Mouse (Mus musculus): ENCODE results near the gene Gabarapl2.

Gene Gabarapl2

GRCm38 (mm10) chr8:111940171-111941100, at the start of gene Gabarapl2:
Gabarapl2 (plus strand) TSS chr8:111940703.
- DNase-seq = peak; percentile 97 to 98

GRCm38 (mm10) chr8:111890911-111891303, 49.6 kb upstream of the Gabarapl2 start:
- DNase-seq = no peak

- DNase-seq = peak in 1 of 2 experiments; percentile 29
Measured at GRCm38 (mm10) chr8:111891983-111892382, 48.5 kb upstream of the Gabarapl2 start.

GRCm38 (mm10) chr8:111892615-111893014, 47.9 kb upstream of the Gabarapl2 start:
- DNase-seq = no peak

- DNase-seq = no peak
Measured at GRCm38 (mm10) chr8:111894955-111895354, 45.5 kb upstream of the Gabarapl2 start.

DNA sequence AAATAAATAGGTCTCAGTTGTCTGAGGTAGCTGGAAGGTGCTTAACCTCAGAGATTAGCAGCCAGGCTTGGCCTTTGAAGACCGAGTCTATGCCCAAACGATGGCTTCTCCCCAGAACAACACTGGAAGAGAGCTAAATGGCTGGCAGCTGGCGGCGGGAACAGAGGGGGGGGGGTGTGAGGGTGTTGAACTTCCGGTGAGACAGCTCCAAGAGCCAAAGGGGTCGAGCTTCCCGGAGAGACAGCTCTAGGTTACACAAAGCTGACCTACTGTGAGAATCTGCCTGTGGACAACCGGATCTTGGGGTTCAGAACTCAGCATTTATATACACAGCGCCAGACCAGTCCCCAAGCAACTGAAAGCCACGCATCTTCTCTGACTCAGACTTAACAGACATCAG, 41.9 kb upstream of the Gabarapl2 start:
- no peak for DNase-seq

DNA sequence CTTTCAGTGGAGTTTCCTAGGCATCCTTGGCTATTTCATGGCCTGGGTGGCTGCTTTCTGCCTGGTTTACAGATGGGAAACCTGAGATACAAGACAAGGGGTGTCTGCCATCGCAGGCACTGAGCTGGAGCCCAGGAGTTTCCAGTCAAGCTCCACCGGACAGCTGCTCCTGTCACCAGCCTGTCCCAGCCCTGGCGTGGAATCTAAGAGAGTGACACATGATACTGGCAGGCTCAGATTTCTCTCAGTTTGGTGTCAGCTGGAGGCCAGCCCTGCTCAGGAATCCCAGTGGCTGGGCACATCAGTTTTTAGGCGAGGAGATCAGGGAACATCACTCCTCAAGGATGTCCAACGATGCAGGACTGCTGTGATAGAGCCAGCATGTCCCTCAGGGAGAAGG, 38.4 kb upstream of the Gabarapl2 start:
- DNase-seq = peak in 1 of 2 experiments; percentile 26

- no peak for DNase-seq
Measured at GRCm38 (mm10) chr8:111905500-111906121, 34.9 kb upstream of the Gabarapl2 start.

DNA sequence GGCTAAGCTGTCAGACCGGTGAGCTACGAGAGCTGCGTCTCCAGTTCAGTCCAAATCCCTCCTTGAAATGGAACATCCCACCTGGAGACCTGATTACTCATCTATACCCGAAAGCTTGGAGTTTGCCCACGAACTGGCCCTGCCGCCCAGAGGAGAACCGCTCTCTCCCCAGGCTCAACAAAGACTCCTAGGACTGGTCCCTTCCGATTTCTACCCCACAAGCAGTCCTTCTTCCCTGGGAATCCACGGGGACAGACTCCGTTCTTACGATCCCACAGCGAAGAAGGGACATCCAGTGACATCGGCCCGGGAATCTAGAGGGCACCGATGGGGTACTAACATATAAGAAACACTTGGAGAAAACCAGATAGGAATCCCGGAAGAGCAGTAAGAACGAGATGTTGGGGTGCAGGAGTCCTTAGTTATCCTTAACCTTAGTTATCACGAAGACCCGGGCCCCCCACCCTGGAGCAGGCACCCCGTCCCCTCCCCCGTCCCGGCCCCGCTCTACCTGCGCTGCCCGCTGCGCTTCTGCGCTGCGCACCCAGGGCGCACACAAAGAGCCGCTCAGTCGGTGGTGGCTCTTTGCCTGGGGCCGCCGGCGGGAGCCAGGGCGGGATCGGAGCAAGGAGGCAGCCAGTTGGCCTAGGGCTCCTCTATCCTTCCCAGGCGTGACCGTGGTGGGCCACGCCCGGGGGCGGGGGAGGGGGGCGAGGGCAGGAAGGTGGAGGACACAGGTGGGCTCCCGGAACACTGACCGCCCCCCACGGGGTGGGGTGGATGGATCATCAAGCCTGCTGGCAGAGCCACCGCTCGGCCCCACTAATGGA, 30.7 kb upstream of the Gabarapl2 start, which contains the start of gene Chst5:
Gene Chst5 (minus strand): TSS at position 827 of the 830 bp plus-strand sequence.
- peak in 1 of 2 experiments; percentile 25 for DNase-seq

DNA sequence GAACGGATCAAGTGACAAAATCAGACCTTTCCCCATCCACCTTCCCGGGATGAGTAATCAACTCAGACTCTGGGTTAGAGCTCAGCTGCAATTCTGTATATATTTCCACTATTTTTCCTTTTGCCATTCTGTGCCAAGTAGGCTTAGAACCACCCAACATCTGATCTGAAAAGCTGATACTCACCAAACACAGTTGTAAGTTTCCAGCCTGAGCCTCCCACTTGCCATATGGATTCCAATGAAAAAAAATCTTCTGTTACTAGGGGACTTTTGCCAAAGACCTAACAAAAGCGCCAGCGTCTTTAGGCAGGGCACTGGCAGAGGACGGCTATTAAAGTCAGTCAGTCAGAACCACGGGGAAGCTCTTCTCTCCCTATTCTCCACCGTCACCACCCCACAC, 28.9 kb upstream of the Gabarapl2 start:
- no peak for DNase-seq

GRCm38 (mm10) chr8:111912860-111913432, 27.6 kb upstream of the Gabarapl2 start:
- peak; percentile 5 to 22 for DNase-seq

DNA sequence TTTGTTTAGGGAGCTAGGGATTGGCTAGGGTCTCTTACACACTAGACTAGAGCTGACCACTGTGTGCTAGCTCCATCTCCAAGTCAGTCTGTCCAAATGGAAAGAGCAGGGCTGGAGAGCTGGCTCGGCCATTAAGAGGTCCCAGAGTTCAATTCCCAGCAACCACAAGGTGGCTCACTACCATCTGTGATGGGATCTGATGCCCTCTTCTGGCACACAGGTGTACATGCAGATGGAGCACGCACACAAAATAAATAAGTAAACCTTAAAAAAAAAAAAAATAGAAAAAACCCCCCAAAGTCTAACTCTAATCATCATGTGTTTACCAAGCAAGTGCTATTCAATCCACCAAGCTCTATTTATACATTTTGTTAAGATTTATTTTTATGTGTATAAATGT, 20.8 kb upstream of the Gabarapl2 start:
- DNase-seq = no peak

DNA sequence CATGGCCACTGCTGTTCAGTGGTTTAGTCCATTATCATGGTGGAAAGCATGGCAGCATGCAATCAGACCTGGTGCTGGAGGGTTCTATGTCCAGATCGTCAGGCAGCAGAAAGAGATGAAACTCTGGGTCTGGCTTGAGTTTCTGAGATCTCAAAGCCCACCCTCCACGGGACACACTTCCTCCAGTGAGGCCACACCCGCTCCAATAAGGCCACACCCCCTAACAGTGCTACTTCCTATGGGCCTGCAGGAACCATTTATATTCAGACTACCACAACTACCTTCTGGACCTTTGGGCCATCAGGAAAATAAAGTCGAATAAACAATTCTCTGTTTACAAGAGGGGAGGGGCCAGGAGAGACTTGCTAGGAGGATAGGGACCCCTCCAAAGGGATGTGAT, 19.5 kb upstream of the Gabarapl2 start:
- DNase-seq = no peak

DNA sequence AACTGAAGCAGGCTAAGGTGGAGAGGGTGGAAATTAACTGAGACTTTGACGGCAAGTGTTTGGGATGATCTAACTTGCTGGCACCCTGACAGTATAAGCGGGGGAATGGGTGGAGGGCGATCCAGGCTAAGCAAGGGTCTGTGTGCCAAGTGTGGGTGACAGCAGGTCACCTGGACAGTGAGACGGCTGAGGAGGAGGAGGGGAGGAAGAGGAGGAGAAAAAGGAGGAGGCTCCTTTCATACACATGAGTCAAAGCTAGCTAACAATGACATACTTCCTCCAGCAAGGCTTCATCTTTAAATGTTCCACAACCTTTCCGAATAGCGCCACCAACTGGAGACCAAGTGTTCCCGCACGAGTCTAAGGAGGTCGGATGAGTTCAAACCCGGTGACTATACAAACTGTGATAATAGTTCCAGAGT, 17.1 kb upstream of the Gabarapl2 start:
- DNase-seq = peak in 1 of 2 experiments; percentile 72

DNA sequence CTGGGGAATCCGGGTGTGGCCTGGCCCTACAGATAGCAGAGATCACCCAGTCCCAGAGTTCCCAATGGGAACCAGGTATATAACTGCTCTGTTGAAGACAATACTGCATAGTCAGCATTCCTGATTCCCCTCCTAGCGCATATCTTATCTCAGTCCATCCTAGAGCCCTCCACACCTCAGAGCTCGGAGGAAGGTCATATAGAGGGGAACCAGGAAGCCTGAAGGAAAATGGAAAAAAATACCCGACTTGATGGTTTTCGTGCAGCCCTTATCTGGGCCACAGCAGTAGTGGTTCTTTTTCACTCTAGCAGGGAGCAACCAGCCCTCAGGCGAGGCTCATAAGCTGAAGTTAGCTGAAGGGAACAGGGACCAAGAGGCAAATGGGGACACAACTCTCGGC, 15.5 kb upstream of the Gabarapl2 start:
- no peak for DNase-seq

GRCm38 (mm10) chr8:111929648-111930344, 10.7 kb upstream of the Gabarapl2 start:
- no peak for DNase-seq

DNA sequence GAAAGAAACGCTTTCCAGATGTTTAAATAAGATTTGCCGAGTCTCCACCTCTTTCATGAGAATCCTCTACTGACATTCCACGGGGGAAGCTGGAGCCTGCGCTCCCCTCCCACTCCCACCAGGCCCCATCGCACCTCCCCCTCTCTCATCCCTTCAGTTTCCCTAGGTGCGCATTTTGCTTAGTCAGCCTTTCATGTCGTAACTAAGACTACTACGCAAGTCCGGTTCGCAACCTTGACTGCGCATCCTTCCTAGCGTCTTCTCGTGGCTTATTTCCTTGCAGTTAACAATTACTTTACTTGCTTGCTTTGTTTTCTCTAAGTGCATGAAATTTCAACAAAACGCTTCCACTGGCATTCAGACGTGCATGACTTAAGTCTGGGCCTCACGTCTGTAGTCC, 8.8 kb upstream of the Gabarapl2 start:
- no peak for DNase-seq

GRCm38 (mm10) chr8:111932580-111933336, 7.7 kb upstream of the Gabarapl2 start:
- peak; percentile 76 to 81 for DNase-seq

- DNase-seq = peak; percentile 89 to 92
Measured at GRCm38 (mm10) chr8:111933348-111934076, 7.0 kb upstream of the Gabarapl2 start, which contains the start of gene Tmem231. Tmem231 (minus strand) TSS chr8:111933881.

GRCm38 (mm10) chr8:111934201-111934600, 6.3 kb upstream of the Gabarapl2 start:
- no peak for DNase-seq
